Mouse (Mus musculus): Measurements from ENCODE around the gene Mafg. TPM values are rescaled to one million over a fixed set of nuclear protein-coding genes. Genes with fewer than 3 reads are reported as not detected.

Mafg gene
- polyA plus RNA-seq, 1 experiment from 2014 or later: 14.7 TPM

GRCm38 (mm10) chr11:120610477-120611046 is 22.8 kb downstream of the Mafg start:
- Histone ChIP-seq H3K36me3 (ENCODE audit: control insufficient read depth, insufficient read depth) (peaks cover 9% of the 10 kb centered on the region; the same call in 1 of the 2 replicates), H3K9ac (ENCODE audit: low read length) (no peak overlapping the region), H3K4me1 (ENCODE audit: control insufficient read depth, insufficient read depth, low read length) (peaks cover 23% of the 10 kb centered on the region), H3K9me3 (replicated peaks; ENCODE audit: control insufficient read depth, low read length) (no peaks in the 10 kb centered on the region), H3K4me3 (ENCODE audit: low read length) (no peak overlapping the region), H3K27me3 (ENCODE audit: control insufficient read depth, insufficient read depth, low read length) (no peaks in the 10 kb centered on the region), H3K27ac (ENCODE audit: low read length) (no peak overlapping the region), H3K4me2 (ENCODE audit: low read depth, low read length) (no peak overlapping the region)
- no peak for ATAC-seq (replicated peaks; ENCODE audit: extremely low read depth, insufficient read depth, low FRiP score)
- 76% methylated on average over 9 of the region's 9 CpGs for WGBS

GRCm38 (mm10) chr11:120609250-120609649 is 24.1 kb downstream of the Mafg start:
- H3K36me3 ChIP-seq (ENCODE audit: control insufficient read depth, insufficient read depth): 0 out of 2 replicates have a peak, but pooled peaks cover 8% of the 10 kb centered on the region
- peaks cover 23% of the 10 kb centered on the region for H3K4me1 ChIP-seq (ENCODE audit: control insufficient read depth, insufficient read depth, low read length)
- no peaks in the 10 kb centered on the region for H3K27me3 ChIP-seq (ENCODE audit: control insufficient read depth, insufficient read depth, low read length)
- H3K4me3 ChIP-seq (ENCODE audit: low read length): peak overlapping the region; percentile 45
- peak overlapping the region; percentile 68 for H3K9ac ChIP-seq (ENCODE audit: low read length)
- ATAC-seq (replicated peaks; ENCODE audit: extremely low read depth, insufficient read depth, low FRiP score): peak; percentile 76
- peak overlapping the region; percentile 67 for H3K4me2 ChIP-seq (ENCODE audit: low read depth, low read length)
- 34% methylated on average over 8 of the region's 8 CpGs for WGBS
- H3K27ac ChIP-seq (ENCODE audit: low read length): peak overlapping the region; percentile 71
- H3K9me3 ChIP-seq (replicated peaks; ENCODE audit: control insufficient read depth, low read length): no peaks in the 10 kb centered on the region

- no peak; the same call in 1 of the 2 replicates for ATAC-seq (replicated peaks; ENCODE audit: extremely low read depth, insufficient read depth, low FRiP score)
- 7% methylated on average over 45 of the region's 45 CpGs for WGBS
- peaks cover 14% of the 10 kb centered on the region for H3K36me3 ChIP-seq (ENCODE audit: control insufficient read depth, insufficient read depth)
Observed at GRCm38 (mm10) chr11:120608241-120609034, 25.0 kb downstream of the Mafg start, which contains the start of gene Npb. Gene Npb, plus strand, starts transcription at chr11:120608477.

GRCm38 (mm10) chr11:120606764-120607163 is 26.6 kb downstream of the Mafg start:
- Histone ChIP-seq H3K9ac (ENCODE audit: low read length) (no peak overlapping the region), H3K27ac (ENCODE audit: low read length) (no peak overlapping the region; the same call in 1 of the 2 replicates), H3K27me3 (ENCODE audit: control insufficient read depth, insufficient read depth, low read length) (no peaks in the 10 kb centered on the region), H3K4me1 (ENCODE audit: control insufficient read depth, insufficient read depth, low read length) (peaks cover 23% of the 10 kb centered on the region), H3K9me3 (replicated peaks; ENCODE audit: control insufficient read depth, low read length) (no peaks in the 10 kb centered on the region), H3K36me3 (ENCODE audit: control insufficient read depth, insufficient read depth) (peaks cover 19% of the 10 kb centered on the region), H3K4me2 (ENCODE audit: low read depth, low read length) (no peak overlapping the region), H3K4me3 (ENCODE audit: low read length) (no peak overlapping the region)
- 73% methylated on average over 4 of the region's 4 CpGs for WGBS
- no peak for ATAC-seq (replicated peaks; ENCODE audit: extremely low read depth, insufficient read depth, low FRiP score)

More at GRCm38 (mm10) chr11:120608241-120609034, 25.0 kb downstream of the Mafg start, which contains the start of gene Npb:
- H3K27ac ChIP-seq (ENCODE audit: low read length): peak within 1 kb of the TSS; percentile 71
- H3K9me3 ChIP-seq (replicated peaks; ENCODE audit: control insufficient read depth, low read length): no peaks in the 10 kb centered on the region
- no peaks in the 10 kb centered on the region for H3K27me3 ChIP-seq (ENCODE audit: control insufficient read depth, insufficient read depth, low read length)
- H3K4me2 ChIP-seq (ENCODE audit: low read depth, low read length): peak within 1 kb of the TSS; percentile 67
- peak within 1 kb of the TSS; percentile 68 for H3K9ac ChIP-seq (ENCODE audit: low read length)
- H3K4me1 ChIP-seq (ENCODE audit: control insufficient read depth, insufficient read depth, low read length): peaks cover 23% of the 10 kb centered on the region
- H3K4me3 ChIP-seq (ENCODE audit: low read length): peak within 1 kb of the TSS; percentile 45

- H3K27me3 ChIP-seq (ENCODE audit: control insufficient read depth, insufficient read depth, low read length): no peaks in the 10 kb centered on the region
- no peaks in the 10 kb centered on the region for H3K9me3 ChIP-seq (replicated peaks; ENCODE audit: control insufficient read depth, low read length)
- H3K27ac ChIP-seq (ENCODE audit: low read length): no peak overlapping the region
- peaks cover 24% of the 10 kb centered on the region for H3K36me3 ChIP-seq (ENCODE audit: control insufficient read depth, insufficient read depth)
- 86% methylated on average over 7 of the region's 7 CpGs for WGBS
- no peak overlapping the region for H3K4me3 ChIP-seq (ENCODE audit: low read length)
- ATAC-seq (replicated peaks; ENCODE audit: extremely low read depth, insufficient read depth, low FRiP score): no peak
- peaks cover 23% of the 10 kb centered on the region for H3K4me1 ChIP-seq (ENCODE audit: control insufficient read depth, insufficient read depth, low read length)
- no peak overlapping the region for H3K4me2 ChIP-seq (ENCODE audit: low read depth, low read length)
- H3K9ac ChIP-seq (ENCODE audit: low read length): no peak overlapping the region
Observed at GRCm38 (mm10) chr11:120605667-120606066, 27.7 kb downstream of the Mafg start.

- Histone ChIP-seq H3K27ac (ENCODE audit: low read length) (no peak overlapping the region), H3K9ac (ENCODE audit: low read length) (no peak overlapping the region), H3K36me3 (ENCODE audit: control insufficient read depth, insufficient read depth) (peaks cover 21% of the 10 kb centered on the region), H3K4me3 (ENCODE audit: low read length) (no peak overlapping the region), H3K4me2 (ENCODE audit: low read depth, low read length) (no peak overlapping the region), H3K27me3 (ENCODE audit: control insufficient read depth, insufficient read depth, low read length) (no peaks in the 10 kb centered on the region), H3K9me3 (replicated peaks; ENCODE audit: control insufficient read depth, low read length) (no peaks in the 10 kb centered on the region), H3K4me1 (ENCODE audit: control insufficient read depth, insufficient read depth, low read length) (peaks cover 18% of the 10 kb centered on the region)
- WGBS: 80% methylated on average over 2 of the region's 2 CpGs
- ATAC-seq (replicated peaks; ENCODE audit: extremely low read depth, insufficient read depth, low FRiP score): no peak
Observed at GRCm38 (mm10) chr11:120603545-120603944, 29.9 kb downstream of the Mafg start.

- Histone ChIP-seq H3K9ac (ENCODE audit: low read length) (no peak overlapping the region), H3K27me3 (ENCODE audit: control insufficient read depth, insufficient read depth, low read length) (no peaks in the 10 kb centered on the region), H3K4me3 (ENCODE audit: low read length) (no peak overlapping the region), H3K4me2 (ENCODE audit: low read depth, low read length) (no peak overlapping the region), H3K36me3 (ENCODE audit: control insufficient read depth, insufficient read depth) (peaks cover 29% of the 10 kb centered on the region), H3K9me3 (replicated peaks; ENCODE audit: control insufficient read depth, low read length) (no peaks in the 10 kb centered on the region), H3K27ac (ENCODE audit: low read length) (no peak overlapping the region), H3K4me1 (ENCODE audit: control insufficient read depth, insufficient read depth, low read length) (peaks cover 17% of the 10 kb centered on the region)
- ATAC-seq (replicated peaks; ENCODE audit: extremely low read depth, insufficient read depth, low FRiP score): no peak
- WGBS: 85% methylated on average over 3 of the region's 3 CpGs
Observed at GRCm38 (mm10) chr11:120600716-120601115, 32.7 kb downstream of the Mafg start.

- Histone ChIP-seq H3K36me3 (ENCODE audit: control insufficient read depth, insufficient read depth) (peaks cover 39% of the 10 kb centered on the region), H3K4me1 (ENCODE audit: control insufficient read depth, insufficient read depth, low read length) (peaks cover 17% of the 10 kb centered on the region), H3K27me3 (ENCODE audit: control insufficient read depth, insufficient read depth, low read length) (no peaks in the 10 kb centered on the region), H3K4me2 (ENCODE audit: low read depth, low read length) (peak overlapping the region; percentile 90), H3K9ac (ENCODE audit: low read length) (peak overlapping the region; percentile 75), H3K27ac (ENCODE audit: low read length) (peak overlapping the region; percentile 73; the same call in 1 of the 2 replicates), H3K9me3 (replicated peaks; ENCODE audit: control insufficient read depth, low read length) (no peaks in the 10 kb centered on the region), H3K4me3 (ENCODE audit: low read length) (peak overlapping the region; percentile 91)
- WGBS: 47% methylated on average over 17 of the region's 17 CpGs
- no peak for ATAC-seq (replicated peaks; ENCODE audit: extremely low read depth, insufficient read depth, low FRiP score)
Observed at GRCm38 (mm10) chr11:120598990-120599549, 34.3 kb downstream of the Mafg start.

Measured in heart, embryonic 16.5 days (tissue).